Mouse (Mus musculus): ENCODE measurements around the gene Cryba2.

- TF ChIP-seq POLR2A (IDR thresholded peaks at IDR 0.05; ENCODE audit: low read depth, low read length) (no peak), CTCF (conservative IDR thresholded peaks at IDR 0.05; ENCODE audit: insufficient read depth, insufficient read length, low read depth, low read length) (peak; percentile 85)
These were observed 12.1 kb downstream of the Cryba2 start for GRCm38 (mm10) chr1:74880785-74881360.
